Mouse (Mus musculus): ENCODE results near the gene Clip4.
"Not testable (repeated sequence)": the region's sequence is repeated elsewhere in the genome, so short reads cannot be mapped to it uniquely, and the experiment has no call there.

Clip4 gene

DNA sequence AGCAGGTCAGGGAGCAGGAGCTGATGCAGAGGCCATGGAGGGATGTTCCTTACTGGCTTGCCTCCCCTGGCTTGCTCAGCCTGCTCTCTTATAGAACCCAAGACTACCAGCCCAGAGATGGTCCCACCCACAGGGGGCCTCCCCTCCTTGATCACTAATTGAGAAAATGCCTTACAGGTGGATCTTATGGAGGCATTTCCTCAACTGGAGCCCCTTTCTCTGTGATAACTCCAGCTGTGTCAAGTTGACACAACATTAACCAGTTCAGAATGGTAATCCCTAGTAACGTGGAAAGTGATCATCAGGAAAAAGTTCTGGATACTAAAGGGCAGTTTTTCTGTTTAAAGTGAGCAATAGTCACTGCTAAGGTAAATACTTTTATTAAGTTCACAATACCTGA lies at the start of gene Clip4:
Gene Clip4 (plus strand): TSS at position 301 of the 400 bp plus-strand sequence.
- DNase-seq (ENCODE audit: low read depth): not testable (repeated sequence)

DNA sequence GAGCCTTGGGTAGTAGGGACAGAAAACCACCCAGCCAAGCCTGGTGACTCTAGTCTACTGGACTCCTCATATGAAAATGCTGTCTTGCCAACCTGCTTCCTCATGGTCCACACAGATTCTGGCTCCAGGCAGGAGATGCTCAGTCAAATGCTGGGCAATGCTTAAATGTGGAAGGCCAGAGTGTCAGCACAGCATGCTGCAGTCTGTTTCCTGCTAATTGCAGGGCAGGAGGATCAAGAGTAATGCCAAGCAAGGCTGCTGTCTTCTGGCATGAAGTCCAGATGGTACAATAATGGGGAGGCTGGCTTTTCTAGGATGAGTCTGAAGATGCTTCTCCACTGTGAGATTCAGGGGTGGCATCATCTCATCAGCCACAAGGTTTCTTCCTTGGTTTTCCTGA lies 47.8 kb upstream of the Clip4 start:
- no peak for DNase-seq (ENCODE audit: low read depth)

DNA sequence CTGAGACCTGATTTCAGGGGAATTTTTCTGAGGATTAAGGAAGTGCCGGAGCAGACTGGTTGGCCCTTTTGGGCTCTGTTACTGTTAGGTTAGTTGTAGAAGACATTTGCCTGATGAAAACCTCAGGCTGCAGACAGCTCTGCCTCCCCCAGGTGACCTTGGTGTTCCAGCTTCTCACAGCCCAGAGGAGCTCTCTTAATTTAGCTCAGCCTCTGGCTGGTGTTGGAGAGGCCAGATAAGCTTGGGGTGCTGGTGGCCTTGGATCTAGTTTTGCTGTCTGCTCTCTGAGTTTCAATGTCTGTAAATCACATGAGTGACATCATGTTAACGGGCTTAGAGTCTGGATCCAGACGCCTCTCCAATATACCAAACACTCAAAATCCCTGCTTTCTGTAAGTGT lies 47.3 kb upstream of the Clip4 start:
- DNase-seq (ENCODE audit: low read depth): no peak

DNA sequence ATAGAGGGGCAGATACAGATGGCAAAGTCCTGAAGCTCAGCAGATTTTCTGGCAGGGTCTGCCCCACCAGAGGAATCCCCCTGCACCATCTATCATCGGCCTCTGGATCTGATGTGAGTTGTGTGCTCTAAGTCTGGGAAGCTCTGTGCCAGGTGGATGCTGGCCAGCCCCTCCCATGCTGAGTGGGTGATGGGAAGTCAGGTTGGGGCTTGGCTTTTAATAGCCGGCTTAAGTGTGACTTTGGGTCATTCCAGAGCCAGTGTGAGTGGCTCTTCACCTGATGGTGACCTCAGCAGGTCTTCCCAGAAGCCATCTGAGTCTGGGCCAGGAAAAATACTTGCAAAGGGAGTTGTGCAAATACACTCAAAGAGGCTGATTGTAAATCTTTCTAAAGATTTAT lies 37.6 kb upstream of the Clip4 start:
- DNase-seq (ENCODE audit: low read depth): no peak

DNA sequence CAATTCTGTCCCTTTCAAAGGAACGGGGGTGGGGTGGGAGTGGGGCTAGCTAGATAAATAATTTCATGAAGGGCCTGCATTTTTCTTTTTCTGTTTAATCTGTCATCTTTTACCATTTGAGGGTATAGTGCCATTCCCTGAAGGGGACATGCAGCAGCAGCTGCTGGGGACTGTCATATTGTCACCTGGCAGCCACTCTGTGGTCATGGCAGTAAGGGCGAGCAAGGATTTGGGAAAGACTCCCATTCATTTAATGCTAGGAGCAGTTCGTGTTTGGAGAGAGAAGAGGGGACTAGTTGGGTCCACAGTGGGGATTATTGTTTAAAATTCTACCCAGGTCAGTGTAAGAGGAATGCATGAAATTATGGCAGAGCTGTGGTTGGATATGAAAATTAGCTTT lies 31.8 kb upstream of the Clip4 start:
- DNase-seq (ENCODE audit: low read depth): no peak

DNA sequence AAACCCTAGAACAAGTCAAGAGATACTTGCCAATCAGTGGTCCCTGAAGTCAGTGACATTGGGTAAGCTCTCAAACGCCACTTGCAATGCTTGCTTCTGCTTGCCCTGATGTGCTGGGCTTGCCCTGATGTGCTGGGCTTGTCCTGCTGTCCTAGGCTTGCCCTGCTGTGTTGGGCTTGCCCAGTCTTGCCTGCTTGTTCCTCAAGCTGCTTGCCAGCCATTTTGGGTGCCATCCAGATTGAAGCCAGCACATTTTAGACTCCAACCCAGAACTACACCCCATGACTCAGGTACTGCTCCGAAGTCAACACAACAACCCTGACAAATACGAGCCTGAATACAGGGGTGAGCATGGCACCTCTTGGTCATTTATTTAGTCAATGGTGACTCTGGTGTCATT lies 26.1 kb upstream of the Clip4 start:
- DNase-seq (ENCODE audit: low read depth): no peak

DNA sequence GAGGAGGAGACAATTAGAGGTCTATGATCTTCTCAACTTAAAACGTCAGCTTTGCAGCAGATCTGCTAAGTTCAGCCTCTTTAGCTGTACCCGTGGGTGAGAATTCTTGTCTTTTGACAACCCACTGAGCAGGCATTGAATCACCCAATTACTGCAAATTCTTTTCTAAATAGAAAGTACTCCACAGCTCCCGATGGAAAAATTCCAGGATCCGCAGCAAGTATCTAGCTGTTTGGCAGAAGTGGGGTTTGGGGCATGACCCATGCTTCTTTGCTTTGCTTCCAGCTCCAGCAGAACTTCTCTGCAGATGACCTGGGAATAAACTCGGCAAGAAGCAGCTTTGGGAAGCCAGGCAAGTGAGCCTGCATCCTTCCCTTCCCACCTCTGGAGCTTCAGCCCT lies 25.3 kb upstream of the Clip4 start:
- no peak for DNase-seq (ENCODE audit: low read depth)

DNA sequence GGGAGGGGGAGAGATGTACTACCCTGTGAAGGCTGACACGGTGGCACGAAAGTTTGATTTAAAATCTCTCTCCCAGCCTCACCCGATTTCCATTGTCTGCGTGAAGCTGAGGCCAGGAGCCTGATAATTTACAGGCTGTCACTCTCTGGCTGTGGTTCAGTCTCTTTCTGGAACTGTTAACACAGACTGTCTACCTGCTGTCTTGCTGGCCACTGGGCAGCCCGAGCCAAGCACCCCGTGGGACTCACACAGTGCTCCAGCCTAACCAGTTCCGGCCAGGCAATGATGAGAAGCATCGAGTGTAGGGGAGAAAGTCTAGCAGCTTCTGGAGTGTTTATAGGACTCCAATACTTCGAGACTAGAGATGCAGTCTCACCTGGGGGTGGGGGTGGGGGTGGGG lies 22.2 kb upstream of the Clip4 start:
- no peak for DNase-seq (ENCODE audit: low read depth)

DNA sequence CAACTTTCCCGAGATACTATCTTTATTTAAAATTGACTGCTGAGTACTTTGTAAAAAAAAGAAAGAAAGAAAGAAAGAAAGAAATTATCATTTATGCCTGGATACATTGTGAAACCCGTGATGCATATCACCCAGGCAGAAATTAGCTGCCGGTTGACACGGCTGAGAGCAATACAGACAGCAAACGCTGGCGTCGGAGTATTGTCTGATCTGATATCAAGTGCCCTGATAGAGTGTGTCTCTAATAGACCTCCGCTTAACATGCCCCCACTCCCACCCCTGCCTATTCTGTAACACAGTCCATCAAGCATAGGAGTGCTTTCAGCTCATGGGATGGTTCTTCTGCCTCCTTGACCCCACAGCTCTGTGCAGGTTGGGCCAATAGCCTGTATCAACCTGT lies 20.7 kb upstream of the Clip4 start:
- no peak for DNase-seq (ENCODE audit: low read depth)

DNA sequence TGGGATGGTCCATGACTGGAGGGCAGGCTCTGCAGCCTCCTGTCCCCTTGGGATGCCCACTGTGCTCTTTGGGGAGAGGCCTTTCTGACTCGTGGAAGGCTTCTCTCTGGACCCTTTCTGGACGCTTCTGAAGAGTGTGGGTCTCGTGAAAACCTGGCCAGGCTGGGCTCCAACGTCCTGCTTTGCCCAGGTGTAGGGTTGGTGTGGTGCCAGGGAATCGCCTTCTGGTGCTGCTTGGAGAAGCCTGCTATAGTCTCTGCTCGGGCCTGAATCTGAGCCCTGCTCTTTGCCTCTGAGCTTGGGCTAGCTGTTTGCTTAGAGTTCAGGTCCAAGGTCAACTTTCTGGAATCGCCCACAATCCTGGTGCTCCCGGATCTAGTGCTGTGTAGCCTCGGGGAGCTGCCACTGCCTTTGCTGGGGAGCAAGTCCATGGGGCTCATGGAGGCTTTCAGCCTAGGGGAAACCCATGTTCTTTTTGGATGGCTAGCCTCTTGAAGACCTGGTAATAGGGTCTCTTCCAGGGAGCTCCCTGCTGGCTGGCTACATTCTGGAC lies 18.6 kb upstream of the Clip4 start:
- no peak for DNase-seq (ENCODE audit: low read depth)

DNA sequence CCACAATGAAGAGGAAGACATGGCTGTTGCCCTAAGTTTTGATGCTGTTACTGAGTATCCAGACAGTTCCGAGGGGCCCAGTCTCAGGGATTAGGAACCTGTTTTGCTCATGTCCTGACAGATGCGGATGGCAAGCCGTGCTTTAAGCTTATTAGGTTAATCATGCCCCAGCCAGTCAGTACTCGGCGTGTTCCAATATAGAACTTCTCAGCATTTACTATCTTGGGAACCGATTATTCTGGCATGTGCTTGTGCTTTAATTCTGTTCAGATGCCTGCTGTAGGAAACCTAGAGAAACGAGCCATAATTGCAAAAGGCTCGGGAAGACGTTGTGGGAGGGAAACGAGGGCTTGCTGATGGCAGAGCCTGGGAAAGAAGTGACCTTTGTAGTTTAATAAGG lies 15.4 kb upstream of the Clip4 start, which contains the start of gene Pcare:
Gene Pcare (minus strand): TSS at position 64 of the 400 bp plus-strand sequence.
- DNase-seq (ENCODE audit: low read depth): no peak

DNA sequence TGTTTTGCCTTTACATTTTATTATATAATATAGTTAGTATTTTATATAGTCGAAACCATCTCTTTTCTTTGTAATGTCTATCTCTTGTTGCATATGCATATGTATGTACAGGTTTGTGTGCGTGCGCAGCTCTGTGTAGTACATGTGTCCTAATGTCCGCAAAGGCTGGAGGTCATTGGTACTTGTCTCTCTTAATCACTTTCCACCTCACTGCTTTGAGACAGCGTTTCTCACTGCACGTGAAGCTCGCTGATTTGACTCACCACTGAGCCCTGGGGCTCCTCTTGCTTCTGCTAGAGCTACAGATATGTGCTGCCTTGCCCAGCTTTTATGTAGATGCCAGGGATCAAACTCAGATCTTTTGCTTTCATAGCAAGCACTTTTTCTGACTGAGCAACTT lies 7.7 kb upstream of the Clip4 start:
- DNase-seq (ENCODE audit: low read depth): no peak

DNA sequence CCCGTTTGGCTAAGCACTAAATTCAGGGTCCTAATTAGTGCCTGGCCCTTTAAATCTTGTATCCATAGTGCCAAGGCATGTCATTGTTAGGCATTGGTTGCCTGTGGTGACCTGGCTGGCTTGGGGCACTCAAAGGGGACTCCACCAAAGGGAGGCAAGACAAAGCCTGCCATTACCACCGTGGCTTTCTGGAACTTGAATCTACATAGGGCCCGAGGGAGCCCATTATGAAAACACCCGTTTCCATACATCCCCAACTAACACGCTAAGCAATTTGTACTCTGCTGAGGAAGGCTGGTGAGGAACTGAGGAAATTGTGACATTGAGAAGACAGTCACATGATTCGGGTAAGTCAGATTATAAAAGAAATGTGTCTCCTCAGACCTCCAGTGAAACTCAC lies 1.3 kb downstream of the Clip4 start:
- no peak for DNase-seq (ENCODE audit: low read depth)

DNA sequence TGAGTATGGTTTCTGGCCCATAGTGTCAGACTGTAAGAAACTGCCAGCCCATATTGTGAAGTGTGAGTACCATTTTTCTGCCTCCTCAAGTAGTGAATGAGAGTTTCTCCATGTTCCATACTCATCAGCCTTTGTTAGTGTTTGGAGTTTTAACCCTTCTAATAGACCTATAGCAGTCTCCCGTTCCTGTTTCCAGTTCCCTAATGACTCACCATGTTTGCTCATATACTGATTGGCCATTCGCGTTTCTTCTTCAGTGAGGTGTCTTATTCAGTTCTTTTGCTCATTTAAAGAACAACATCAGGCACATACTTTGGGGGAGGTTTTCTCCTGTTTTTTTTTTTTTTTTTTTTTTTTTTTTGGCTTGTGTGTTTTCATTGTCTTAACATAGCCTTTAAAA lies 2.4 kb downstream of the Clip4 start:
- DNase-seq (ENCODE audit: low read depth): no peak

DNA sequence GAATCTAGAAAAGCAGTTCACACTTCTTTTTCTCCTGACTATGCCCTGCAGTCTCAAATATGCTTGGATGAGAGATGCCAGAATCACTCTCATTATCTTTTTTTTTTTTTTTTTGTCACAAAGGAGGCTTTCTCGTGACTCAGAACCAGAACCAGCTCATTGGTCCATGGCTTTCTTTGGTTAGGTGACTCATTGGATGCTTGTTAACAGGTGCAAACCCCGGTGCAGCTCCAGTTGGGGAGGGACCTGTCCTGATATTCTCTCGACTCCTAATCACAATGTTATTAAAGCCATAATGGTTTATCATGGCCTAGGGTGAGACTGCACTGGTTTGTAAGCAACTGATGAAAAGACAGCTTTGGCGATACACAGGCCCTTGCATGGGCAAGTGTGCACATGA lies 5.9 kb downstream of the Clip4 start:
- no peak for DNase-seq (ENCODE audit: low read depth)

DNA sequence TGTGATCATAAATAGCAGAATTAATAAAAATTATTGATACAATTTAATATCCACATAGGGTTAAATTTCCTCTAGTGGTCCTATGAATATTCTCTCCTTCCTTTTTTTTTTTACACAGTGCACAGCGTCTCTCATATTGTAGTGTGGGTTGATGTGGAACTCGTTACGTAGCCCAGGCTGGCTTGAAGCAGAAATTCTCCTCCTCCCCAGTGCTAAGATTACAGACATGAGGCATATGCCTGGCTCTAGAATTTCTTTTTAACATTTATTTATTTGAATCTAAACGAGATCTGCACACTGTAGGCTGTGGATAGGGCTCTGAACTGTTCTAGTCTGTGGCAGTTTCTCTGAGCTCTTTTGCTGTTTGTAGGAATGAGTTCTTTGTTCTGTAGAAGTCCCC lies 7.0 kb downstream of the Clip4 start:
- DNase-seq (ENCODE audit: low read depth): no peak

DNA sequence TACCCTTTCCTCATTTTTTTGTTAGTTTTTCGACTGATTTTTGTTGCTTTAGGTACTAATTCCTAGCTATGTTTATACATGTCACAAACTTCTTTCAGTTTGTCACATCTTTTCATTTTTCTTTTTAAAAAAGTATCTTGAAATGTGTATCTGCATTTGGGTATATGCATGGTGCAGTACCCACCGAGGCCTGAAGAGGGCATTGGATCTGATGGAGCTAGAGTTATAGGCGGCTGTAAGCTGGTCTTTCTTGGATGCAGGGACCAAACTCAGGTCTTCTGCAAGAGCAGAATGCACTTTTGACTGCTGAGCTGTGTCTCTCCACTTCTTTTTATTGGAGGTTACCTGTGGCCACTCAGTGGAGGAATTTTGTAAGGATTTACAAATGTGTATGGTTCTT lies 10.4 kb downstream of the Clip4 start:
- peak; percentile 4 for DNase-seq (ENCODE audit: low read depth)

DNA sequence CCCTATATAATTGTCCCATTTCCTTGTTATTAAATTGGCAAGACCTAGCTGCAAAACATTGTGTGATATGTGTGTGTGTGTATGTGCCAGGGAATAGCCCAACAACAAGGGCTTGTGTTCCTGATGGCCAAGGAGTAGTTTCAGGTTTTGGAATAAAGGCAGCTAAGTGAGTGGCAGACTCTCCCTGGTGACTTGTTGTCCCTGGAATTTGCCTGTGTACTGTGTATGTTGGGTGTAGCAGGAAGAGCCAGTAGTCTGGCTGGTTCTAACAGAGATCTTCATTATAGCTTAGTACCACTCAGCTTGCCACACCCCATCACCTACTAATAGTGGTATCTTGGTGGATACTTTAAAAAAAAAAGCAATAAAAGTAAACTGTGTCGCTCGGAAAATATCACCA lies 12.2 kb downstream of the Clip4 start:
- DNase-seq (ENCODE audit: low read depth): no peak

DNA sequence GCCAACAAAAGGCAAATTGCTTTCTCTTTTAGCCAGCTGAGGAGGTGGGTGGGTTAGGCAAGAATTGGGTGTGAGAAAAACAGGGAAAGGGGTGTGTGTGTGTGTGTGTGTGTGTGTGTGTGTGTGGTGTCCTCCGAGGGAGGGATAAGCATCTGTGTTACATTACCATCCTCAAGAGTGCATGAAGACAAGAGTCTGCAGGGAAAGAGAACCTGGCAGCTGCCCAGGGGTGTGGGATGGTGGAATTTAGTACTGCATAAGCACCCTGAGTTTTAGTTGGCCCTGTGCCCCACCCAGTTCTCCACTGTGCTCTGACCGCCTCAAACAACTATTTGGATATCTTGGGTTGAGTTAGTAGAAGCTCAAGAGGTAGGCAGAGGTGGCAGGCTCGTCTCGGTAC lies 12.7 kb downstream of the Clip4 start:
- no peak for DNase-seq (ENCODE audit: low read depth)

DNA sequence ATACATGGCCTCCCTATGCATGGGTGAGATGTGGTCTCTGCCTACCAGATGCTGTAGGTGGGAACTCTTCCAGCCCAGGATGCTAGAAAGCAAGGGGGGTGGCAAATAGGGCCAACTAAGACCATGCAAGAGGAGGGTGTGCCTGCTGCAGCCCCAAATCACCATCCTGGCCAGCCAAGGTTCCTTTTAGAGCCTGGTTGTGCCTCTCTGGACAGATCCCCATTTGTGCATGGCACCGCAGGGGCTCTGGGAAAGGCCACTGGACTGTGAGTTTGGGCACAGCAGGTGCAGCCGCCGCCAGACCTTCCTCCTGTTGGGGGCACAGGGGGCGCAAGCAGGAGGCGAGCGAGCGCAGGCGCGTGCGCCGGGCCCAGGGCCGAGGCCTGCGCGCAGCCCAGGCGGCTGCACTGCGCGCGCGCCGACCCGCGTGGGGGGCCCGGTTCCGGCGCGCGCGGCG lies 14.0 kb downstream of the Clip4 start:
- DNase-seq (ENCODE audit: low read depth): no peak

DNA sequence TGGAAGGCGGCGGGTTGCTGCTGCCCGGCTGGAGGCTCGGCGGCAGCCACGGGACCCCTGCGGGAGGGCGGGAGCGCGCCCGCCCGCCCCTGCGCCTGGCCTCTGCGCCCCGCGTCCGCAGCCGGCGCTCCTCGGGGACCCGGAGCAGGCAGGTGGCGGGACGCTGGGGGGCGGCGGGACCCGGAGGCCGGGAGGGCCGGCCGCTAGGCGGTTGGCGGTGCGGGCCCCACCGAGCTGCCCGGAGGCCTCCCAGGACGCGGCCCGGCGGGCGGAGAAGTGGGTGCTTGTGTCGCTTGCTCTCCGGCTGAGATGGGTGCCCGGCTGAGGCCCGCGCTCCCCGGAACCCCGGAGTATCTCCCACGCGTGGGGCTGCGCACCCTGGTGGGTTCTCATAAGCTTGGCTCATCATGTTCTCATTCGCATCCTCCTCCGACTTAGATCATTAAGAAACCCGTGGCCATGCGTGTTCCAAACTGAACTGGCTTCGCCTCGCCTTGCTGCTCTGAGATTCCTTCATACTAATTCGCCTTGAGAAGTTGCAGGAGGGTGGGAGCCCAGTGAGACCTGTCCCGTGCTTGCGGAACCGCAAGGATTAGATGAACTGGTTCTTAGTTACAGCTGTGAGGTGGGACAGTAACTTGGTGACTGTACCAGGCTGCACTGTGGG lies 14.6 kb downstream of the Clip4 start:
- DNase-seq (ENCODE audit: low read depth): no peak

DNA sequence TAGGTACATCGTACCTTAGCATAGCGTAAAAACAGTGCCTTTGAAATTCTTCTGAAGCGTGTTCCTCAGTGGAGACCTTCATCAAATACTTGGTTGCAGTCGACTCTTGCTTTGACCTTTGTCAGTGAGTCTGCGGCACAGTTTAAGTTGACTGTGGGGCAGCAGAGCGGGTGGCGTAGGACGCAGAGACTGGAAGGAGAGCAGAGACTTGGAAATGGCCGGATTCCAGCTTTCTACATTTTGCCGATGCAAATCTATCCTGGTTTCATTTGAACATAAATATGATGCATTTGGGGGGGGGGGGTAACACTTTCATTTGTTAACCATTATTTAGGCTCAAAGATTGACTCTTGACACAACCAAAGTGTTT lies 15.1 kb downstream of the Clip4 start:
- no peak for DNase-seq (ENCODE audit: low read depth)

DNA sequence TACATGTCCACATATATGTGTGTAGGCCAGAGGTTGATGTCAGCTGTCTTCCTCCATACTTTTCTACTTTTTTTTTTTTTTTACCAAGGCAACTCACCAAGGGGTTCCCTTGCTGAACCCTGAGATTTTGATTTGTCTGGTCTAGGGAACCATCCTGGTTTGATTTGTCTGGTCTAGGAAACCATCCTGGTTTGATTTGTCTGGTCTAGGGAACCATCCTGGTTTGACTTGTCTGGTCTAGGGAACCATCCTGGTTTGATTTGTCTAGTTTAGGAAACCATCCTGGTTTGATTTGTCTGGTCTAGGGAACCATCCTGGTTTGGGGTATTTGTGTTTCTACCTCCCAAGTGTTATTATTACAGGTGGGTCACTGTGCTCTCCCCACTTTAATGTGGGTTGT lies 18.2 kb downstream of the Clip4 start:
- no peak for DNase-seq (ENCODE audit: low read depth)

DNA sequence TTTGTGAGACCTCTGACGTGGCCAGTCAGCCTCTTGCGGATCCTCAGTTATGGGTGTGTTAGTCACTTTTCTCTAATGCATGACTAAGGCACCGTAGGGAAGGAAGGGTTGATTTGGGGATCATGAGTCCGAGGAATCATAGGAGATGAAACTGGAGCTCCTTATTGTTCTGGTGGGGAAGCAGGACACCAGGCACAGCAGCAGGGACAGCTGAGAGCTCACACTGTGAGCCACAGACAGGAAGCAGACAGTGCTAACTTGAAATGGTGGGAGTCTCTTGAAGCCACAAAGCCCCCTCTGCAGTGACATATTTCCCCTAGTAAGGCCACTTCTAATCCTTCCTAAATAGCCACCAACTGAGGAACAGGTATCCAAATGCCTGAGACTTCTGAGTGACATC lies 22.8 kb downstream of the Clip4 start:
- no peak for DNase-seq (ENCODE audit: low read depth)

Data from induced T-regulatory cell, adult 2 months (primary cell).